Mouse (Mus musculus) lung, adult 2 months (tissue): ENCODE results near the gene Cacna1g. TPM values are rescaled to one million over a fixed set of nuclear protein-coding genes. Genes with fewer than 3 reads are reported as not detected.

Experiments used
- DNase-seq: peaks from one replicate; pipeline ENCODE4 v3.0.0; 2022
- H3K4me1 ChIP-seq: fragments of 200-500 bp; 2 replicates; pipeline ENCODE4 v1.6.1; 2011; ENCODE audit warnings: low read length; ENCODE audit not compliant: control insufficient read depth, insufficient read depth
- H3K4me3 ChIP-seq: fragments of 200-500 bp; replicated peaks from 2 replicates; pipeline ENCODE3; 2011; ENCODE audit warnings: low read depth, mild to moderate bottlenecking, control low read depth, low read length; ENCODE audit errors: extremely low read depth
- CTCF ChIP-seq: fragments of 200-500 bp; IDR thresholded peaks from 2 replicates; pipeline ENCODE4 v1.5.1; 2011; ENCODE audit warnings: mild to moderate bottlenecking, low read length, control low read depth; ENCODE audit not compliant: insufficient read depth
- POLR2A ChIP-seq: fragments of 200-500 bp; IDR thresholded peaks from 2 replicates; pipeline ENCODE4 v1.6.1; 2011; ENCODE audit warnings: low read depth, mild to moderate bottlenecking, control low read depth, low read length, borderline replicate concordance; ENCODE audit errors: extremely low read depth
- WGBS: fragments of 180-500 bp; shearing (Covaris S2); methylation state at CpG from one replicate; pipeline ENCODE4 v1.1.7; 2018; 5-methylcytosine and 5-hydroxymethylcytosine counted together
- polyA plus RNA-seq: library from polyadenylated mRNA; depleted of rRNA; stranded (reverse); fragments of >200 nt; gene quantifications from 2 replicates; pipeline ENCODE4 v1.2.3, GENCODE M21; 2012

Gene Cacna1g
- polyA plus RNA-seq, 1 experiment, result 4.3 TPM

DNA sequence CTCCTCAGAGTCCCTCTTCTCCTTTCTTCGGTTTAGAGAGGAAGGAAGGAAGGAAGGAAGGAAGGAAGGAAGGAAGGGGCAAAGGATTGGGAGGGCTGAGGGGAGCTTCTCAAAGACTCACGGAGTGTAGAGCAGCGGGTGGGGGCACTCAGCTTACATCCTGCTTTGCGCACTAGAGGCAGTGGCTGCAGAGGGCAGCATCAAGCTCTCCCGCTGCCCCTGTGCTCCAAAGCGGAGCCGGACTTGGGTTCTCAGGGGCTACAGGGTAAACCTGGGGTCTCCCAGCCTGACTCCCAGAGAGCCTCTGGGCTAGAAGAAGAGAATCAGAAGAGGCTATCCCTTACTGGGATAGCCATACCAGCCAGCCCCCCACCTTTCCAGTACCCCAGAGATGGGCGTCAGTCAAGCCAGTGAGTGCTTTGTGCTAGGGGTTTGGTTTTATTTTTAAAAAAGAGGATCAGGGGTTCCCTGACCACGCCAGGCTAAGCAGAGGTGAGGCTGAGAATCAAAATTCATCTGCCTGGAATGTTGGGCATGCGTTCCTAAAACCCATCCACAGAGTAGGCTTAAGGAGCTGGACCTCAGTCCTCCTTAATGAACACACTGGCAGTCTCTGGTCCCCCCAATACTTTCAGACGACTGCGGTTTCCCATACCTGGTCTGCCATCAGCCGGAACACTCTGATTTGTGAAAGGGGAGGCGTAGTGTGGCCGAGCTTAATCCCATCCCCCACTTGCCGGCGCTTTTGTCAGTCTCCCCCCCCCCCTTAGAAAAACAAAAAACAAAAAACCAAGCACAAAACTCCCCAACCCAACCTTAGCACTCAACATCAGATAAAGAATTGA is 2.0 kb downstream of the Cacna1g start:
- 21% methylated on average over 17 of the region's 17 CpGs for WGBS
- TF ChIP-seq CTCF (no peak), POLR2A (no peak)
- peaks cover 4% of the 10 kb centered on the region; the same call in 1 of the 2 replicates for H3K4me1 ChIP-seq
- H3K4me3 ChIP-seq, result no peak overlapping the region
- DNase-seq, result no peak

DNA sequence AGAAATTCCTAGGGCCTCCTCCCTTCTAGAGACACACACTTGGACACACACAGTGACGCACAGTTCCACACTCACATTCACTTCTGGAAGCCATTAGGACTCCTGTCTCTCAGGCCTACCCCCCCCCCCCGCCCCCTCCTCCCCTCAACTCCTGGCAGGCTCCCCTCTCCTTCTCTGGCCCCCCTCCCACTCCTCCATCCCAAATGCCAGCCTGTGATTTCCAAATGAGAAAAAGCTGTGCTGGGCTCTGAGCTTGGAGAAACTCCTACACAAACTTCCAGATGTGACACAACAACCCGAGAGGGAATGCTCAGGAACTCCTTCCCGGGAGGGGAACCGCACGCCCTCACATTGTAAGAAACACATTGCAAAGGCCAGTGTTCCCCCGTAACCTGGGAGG is 3.6 kb downstream of the Cacna1g start:
- WGBS, result 61% methylated on average over 7 of the region's 7 CpGs
- no peak for DNase-seq
- Histone ChIP-seq H3K4me3 (no peak overlapping the region), H3K4me1 (peaks cover 4% of the 10 kb centered on the region; the same call in 1 of the 2 replicates)
- TF ChIP-seq POLR2A, result no peak
- TF ChIP-seq CTCF, result no peak

DNA sequence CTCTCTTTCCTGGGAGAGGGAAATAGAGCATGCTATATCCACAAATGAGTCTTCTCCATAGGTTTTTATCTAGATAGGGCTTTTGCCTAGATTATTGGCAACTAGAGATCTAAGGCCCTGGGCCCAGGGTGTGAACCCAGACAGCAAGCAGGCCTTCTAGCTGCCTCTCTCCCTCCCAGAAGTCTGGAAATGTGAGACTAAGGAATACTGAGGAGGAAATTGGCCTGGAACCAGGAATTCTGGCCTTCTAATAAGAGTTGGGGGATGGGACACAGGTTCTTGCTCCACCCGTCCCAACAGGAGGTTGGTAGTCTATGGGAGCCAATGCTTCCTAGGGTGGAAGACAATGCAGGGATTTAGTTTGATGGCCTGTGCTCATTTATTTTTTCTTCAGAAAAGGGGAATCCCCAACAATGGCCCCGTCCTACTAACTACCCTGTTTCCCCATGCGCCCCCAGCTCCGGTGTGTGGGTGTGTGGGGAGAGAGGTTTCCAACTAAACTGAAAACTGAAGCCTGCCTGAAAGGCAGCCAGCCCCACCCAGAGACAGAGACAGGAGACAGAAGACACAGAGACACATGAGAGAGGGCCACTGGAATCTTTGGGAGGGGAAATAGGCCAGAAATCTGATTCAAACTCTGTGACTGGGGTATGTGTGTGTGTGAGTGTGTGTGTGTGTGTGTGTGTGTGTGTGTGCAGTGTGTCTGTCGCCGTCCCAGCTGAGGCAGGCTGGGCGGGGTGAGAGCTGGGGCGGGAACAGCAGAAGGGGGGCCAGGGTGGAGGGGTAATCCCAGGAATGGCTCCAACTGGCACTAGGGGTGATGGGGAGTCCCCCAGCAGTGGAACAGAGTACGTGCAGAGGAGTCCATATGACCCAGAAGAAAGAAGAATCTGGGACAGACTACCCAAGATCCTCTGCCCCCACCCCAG is 4.6 kb downstream of the Cacna1g start:
- H3K4me3 ChIP-seq, result no peak overlapping the region
- DNase-seq, result no peak
- no peak for TF ChIP-seq POLR2A
- no peak for TF ChIP-seq CTCF
- 48% methylated on average over 9 of the region's 9 CpGs for WGBS
- peaks cover 4% of the 10 kb centered on the region; the same call in 1 of the 2 replicates for H3K4me1 ChIP-seq

DNA sequence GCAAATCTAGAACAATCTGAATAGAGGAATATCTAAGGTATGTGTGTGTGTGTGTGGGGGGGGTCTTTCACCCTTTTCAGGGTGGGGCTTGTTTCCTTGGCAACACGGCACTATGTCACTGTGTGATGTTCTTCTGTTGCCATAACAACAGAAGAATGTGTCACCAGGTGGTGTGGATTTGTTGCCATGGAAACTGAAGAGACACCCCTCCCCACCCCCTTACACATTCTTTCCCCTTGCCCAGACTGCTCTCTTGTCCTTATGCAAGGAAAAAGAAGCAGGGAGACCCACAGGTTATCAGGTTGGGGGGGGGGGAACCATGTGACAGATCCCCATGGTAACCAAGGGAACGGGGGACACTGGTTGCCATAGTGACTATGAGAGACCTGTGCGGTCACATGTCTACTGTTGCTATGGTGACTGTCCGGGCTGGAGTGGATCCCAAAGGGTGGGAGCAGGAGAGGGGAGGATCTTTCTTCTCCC is 5.4 kb downstream of the Cacna1g start:
- 41% methylated on average over 4 of the region's 4 CpGs for WGBS
- H3K4me3 ChIP-seq, result no peak overlapping the region
- TF ChIP-seq POLR2A (no peak), CTCF (no peak)
- H3K4me1 ChIP-seq, result peaks cover 4% of the 10 kb centered on the region; the same call in 1 of the 2 replicates
- DNase-seq, result no peak

DNA sequence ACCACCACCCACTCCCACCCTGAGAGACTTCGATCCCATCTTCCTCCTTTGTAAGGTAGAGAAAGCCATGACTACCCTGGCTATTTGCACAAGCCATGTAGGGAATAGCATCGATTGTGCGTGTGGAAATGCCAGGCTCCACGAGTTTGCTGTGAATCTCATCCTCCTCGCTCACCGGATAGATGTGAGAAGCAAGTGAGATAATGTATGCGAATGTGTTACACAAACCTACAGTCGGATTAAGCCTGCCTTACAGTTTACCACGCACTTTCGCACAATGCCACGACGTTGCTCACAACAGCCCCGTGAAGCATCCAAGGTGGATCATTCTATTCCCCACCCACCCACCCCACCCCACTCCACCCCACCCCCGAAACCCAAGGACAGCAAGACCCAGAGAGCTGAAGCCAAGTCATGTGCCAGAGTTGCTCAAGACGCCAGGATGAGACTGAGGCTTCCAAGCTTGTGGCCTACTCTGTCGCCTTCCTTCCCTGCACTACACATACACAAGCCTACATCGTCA is 7.6 kb downstream of the Cacna1g start:
- 82% methylated on average over 17 of the region's 17 CpGs for WGBS
- DNase-seq, result no peak
- H3K4me3 ChIP-seq, result no peak overlapping the region
- no peak for TF ChIP-seq CTCF
- TF ChIP-seq POLR2A, result no peak
- H3K4me1 ChIP-seq, result no peaks in the 10 kb centered on the region

DNA sequence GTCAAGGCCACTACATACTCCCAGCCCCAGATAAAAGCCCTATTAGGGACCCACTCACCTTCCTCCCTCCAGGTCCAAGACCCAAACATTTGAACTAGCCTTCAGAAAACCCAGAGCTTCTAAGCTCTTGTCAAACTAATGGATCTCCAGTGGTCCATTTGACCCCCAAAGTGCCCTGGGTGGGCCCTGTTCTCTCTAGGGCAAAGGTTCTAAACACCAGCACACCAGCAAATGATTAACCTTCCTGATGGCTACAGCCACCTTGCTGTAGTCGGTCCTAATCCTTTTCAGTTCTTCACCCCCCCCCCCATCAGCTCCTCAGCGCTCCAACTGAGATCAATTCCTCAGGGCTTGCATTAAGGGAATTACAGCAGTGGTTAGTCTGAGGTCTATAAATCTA is 9.8 kb downstream of the Cacna1g start:
- no peak for DNase-seq
- no peak overlapping the region for H3K4me3 ChIP-seq
- WGBS, result 51% methylated on average over 2 of the region's 2 CpGs
- TF ChIP-seq POLR2A, result no peak
- no peaks in the 10 kb centered on the region for H3K4me1 ChIP-seq

DNA sequence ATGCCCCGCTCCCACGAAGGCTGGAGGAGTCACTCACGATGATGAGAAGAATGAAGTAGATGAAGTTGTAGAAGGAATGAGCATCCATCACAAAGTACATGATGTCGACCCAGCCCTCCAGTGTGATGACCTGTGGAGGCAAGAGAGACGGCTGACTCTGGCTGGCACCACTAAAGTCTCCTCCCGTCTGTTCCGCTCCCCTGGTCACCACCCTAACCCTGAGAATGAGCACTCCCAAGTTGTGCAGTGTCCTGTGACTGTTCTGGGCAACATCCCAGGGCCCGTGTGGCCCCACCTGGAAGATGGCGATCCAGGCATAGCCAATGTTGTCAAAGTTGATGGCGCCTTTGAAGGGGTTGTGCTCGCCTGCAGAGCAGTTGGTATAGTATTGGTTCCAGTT is 12.1 kb downstream of the Cacna1g start:
- no peak for DNase-seq
- 87% methylated on average over 11 of the region's 11 CpGs for WGBS
- Histone ChIP-seq H3K4me1 (no peaks in the 10 kb centered on the region), H3K4me3 (no peak overlapping the region)
- no peak for TF ChIP-seq CTCF
- TF ChIP-seq POLR2A, result no peak

DNA sequence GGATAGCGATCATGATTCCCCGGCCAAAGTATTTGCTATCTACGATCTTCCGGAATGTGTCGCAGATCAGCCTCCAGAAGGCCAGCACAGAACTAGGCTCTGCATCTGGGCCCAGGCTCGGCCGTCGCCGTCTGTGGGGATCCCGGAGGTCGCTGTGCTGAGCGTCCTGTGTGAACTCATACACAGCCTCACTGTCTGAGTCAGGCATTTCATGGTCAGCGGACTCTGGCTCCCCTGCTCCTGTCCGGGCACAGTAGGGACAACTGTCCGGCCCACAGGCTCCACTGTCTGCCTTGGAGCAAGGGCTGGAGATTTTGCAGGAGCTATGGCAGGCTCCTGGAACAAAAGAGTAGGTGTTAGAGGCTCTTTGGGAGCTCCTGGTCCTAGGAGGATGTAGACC is 17.0 kb downstream of the Cacna1g start:
- H3K4me1 ChIP-seq, result no peaks in the 10 kb centered on the region
- TF ChIP-seq CTCF, result no peak
- no peak for TF ChIP-seq POLR2A
- DNase-seq, result no peak
- H3K4me3 ChIP-seq, result no peak overlapping the region
- 78% methylated on average over 15 of the region's 15 CpGs for WGBS

DNA sequence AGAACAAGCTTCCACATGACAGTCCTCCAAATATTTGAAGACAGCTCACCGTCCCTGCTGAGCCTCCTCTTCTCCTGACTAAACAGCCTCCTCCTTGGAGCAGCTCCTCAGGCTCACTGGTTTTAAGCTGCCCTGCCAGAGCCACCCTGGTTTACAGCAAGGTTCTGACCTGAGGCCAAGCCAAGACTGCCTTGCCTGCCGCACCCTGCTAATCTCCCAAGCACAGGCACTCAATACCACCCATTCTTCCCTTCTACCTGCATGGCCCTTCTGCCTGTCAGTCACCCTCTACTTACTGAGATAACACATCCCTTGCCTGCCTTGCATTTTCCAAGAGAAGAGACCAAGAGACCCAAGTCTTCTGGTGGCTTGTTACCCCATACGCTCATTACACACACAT is 17.7 kb downstream of the Cacna1g start:
- H3K4me1 ChIP-seq, result no peaks in the 10 kb centered on the region
- TF ChIP-seq CTCF (no peak), POLR2A (no peak)
- no peak for DNase-seq
- no peak overlapping the region for H3K4me3 ChIP-seq
- 60% methylated on average over 3 of the region's 3 CpGs for WGBS
